Comparison of ENCODE assay signal across 12 mouse cellular contexts in genomic region chr7:64226339-64227194, GRCm38 (mm10).
A peak's percentile ranks its signal among the peaks of the same experiment; 100 is the strongest.
DNase-seq lines count a peak whose midpoint lies in the region; ATAC-seq and TF ChIP-seq lines count a peak whose summit lies in the region.
"Had no signal": no experiment of that assay in that cellular context is flagged by ENCODE, and none has a peak within 500 bp of the region (broad histone marks: within the 10 kb centered on the region; RNA-seq: fewer than 3 reads in every experiment).

No protein-coding gene starts in this region.

- no peak overlapping the region for H3K27ac ChIP-seq in forebrain, embryonic 11.5 days (ENCODE audit: low read depth, low read length)
- no peak overlapping the region for H3K27ac ChIP-seq in forebrain, postnatal 0 days (ENCODE audit: low read depth, low read length)
- no peak overlapping the region for H3K27ac ChIP-seq in neural tube, embryonic 11.5 days (ENCODE audit: low read depth, low read length)
- H3K27ac ChIP-seq: heart, embryonic 13.5 days; intestine, embryonic 15.5 days; limb, embryonic 12.5 days; stomach, embryonic 15.5 days had no signal

- H3K4me1 ChIP-seq in forebrain, embryonic 11.5 days (replicated peaks; ENCODE audit: control insufficient read depth, insufficient read depth, low read length), result no peaks in the 10 kb centered on the region
- H3K4me1 ChIP-seq in forebrain, postnatal 0 days (ENCODE audit: insufficient read depth), result no peaks in the 10 kb centered on the region
- no peaks in the 10 kb centered on the region for H3K4me1 ChIP-seq in neural tube, embryonic 11.5 days (ENCODE audit: control insufficient read depth, insufficient read depth, low read length)
- H3K4me1 ChIP-seq: heart, embryonic 13.5 days; intestine, embryonic 15.5 days; limb, embryonic 12.5 days; stomach, embryonic 15.5 days had no signal

- no peaks in the 10 kb centered on the region for H3K9me3 ChIP-seq in forebrain, embryonic 11.5 days (ENCODE audit: control insufficient read depth, low read length)
- H3K9me3 ChIP-seq in forebrain, postnatal 0 days (ENCODE audit: low read length), result no peaks in the 10 kb centered on the region
- no peaks in the 10 kb centered on the region for H3K9me3 ChIP-seq in neural tube, embryonic 11.5 days (ENCODE audit: control insufficient read depth, low read length)
- H3K9me3 ChIP-seq: heart, embryonic 13.5 days; intestine, embryonic 15.5 days; limb, embryonic 12.5 days; stomach, embryonic 15.5 days had no signal

- TF ChIP-seq CTCF in forebrain, postnatal 0 days (IDR thresholded peaks at IDR 0.05; ENCODE audit: low read depth), result no peak

- H3K36me3 ChIP-seq in forebrain, embryonic 11.5 days (ENCODE audit: control insufficient read depth, insufficient read depth, low read length), result no peaks in the 10 kb centered on the region
- H3K36me3 ChIP-seq in forebrain, postnatal 0 days (ENCODE audit: insufficient read depth), result no peaks in the 10 kb centered on the region
- H3K36me3 ChIP-seq in neural tube, embryonic 11.5 days (ENCODE audit: control insufficient read depth, insufficient read depth, low read length), result no peaks in the 10 kb centered on the region
- H3K36me3 ChIP-seq: heart, embryonic 13.5 days; intestine, embryonic 15.5 days; limb, embryonic 12.5 days; stomach, embryonic 15.5 days had no signal

- DNase-seq in forebrain, embryonic 11.5 days (ENCODE audit: low spot score), result no peak
- no peak for DNase-seq in forebrain, postnatal 0 days
- DNase-seq in neural tube, embryonic 11.5 days (ENCODE audit: low spot score), result peak; percentile 13
- DNase-seq in neural tube, embryonic 10.5 days (ENCODE audit: extremely low spot score, low spot score), result no peak
- DNase-seq in ZHBTc4 (ENCODE audit: low read depth, low spot score), result peak; percentile 34
- DNase-seq in retina, postnatal 1 day, result peak; percentile 42
- no peak for DNase-seq in right cerebral cortex, postnatal 25 days
- no peak for DNase-seq in kidney, postnatal 25 days

- peak; percentile 51 for ATAC-seq in forebrain, embryonic 11.5 days (replicated peaks; ENCODE audit: low FRiP score)
- ATAC-seq in forebrain, postnatal 0 days, result no peak
- no peak for ATAC-seq in neural tube, embryonic 11.5 days (ENCODE audit: insufficient read depth, low FRiP score, low TSS enrichment)
- ATAC-seq: intestine, embryonic 15.5 days had no signal

- no peak overlapping the region for H3K4me2 ChIP-seq in forebrain, embryonic 11.5 days (ENCODE audit: low read depth, low read length, severe bottlenecking)
- no peak overlapping the region for H3K4me2 ChIP-seq in forebrain, postnatal 0 days (ENCODE audit: low read depth)
- H3K4me2 ChIP-seq in neural tube, embryonic 11.5 days (ENCODE audit: low read depth), result no peak overlapping the region
- H3K4me2 ChIP-seq: heart, embryonic 13.5 days; intestine, embryonic 15.5 days; limb, embryonic 12.5 days; stomach, embryonic 15.5 days had no signal

- WGBS in forebrain, embryonic 11.5 days, result 63% methylated on average over 27 of the region's 27 CpGs
- 65% methylated on average over 27 of the region's 27 CpGs for WGBS in forebrain, postnatal 0 days
- 76% methylated on average over 27 of the region's 27 CpGs for WGBS in neural tube, embryonic 11.5 days

- no peak overlapping the region for H3K9ac ChIP-seq in forebrain, embryonic 11.5 days (ENCODE audit: low read length)
- H3K9ac ChIP-seq in forebrain, postnatal 0 days, result no peak overlapping the region
- H3K9ac ChIP-seq in neural tube, embryonic 11.5 days (ENCODE audit: low read length), result no peak overlapping the region
- H3K9ac ChIP-seq: heart, embryonic 13.5 days; intestine, embryonic 15.5 days; limb, embryonic 12.5 days; stomach, embryonic 15.5 days had no signal

- H3K27me3 ChIP-seq in forebrain, embryonic 11.5 days (ENCODE audit: control insufficient read depth, insufficient read depth, low read length), result no peaks in the 10 kb centered on the region
- no peaks in the 10 kb centered on the region for H3K27me3 ChIP-seq in forebrain, postnatal 0 days (ENCODE audit: insufficient read depth, low read length)
- H3K27me3 ChIP-seq in neural tube, embryonic 11.5 days (ENCODE audit: control insufficient read depth, insufficient read depth, low read length), result no peaks in the 10 kb centered on the region
- H3K27me3 ChIP-seq: heart, embryonic 13.5 days; intestine, embryonic 15.5 days; limb, embryonic 12.5 days; stomach, embryonic 15.5 days had no signal

- no peak overlapping the region for H3K4me3 ChIP-seq in forebrain, embryonic 11.5 days (ENCODE audit: low read depth, low read length)
- no peak overlapping the region for H3K4me3 ChIP-seq in forebrain, postnatal 0 days (ENCODE audit: low read depth, low read length)
- H3K4me3 ChIP-seq in neural tube, embryonic 11.5 days (ENCODE audit: low read depth, low read length), result no peak overlapping the region
- H3K4me3 ChIP-seq: heart, embryonic 13.5 days; intestine, embryonic 15.5 days; limb, embryonic 12.5 days; stomach, embryonic 15.5 days had no signal

Comparison
In these comparisons a context has a peak if more than half of its experiments do, and no peak if none do; other contexts are left out.
1. DNase-seq: peak in neural tube, embryonic 11.5 days (single experiment), ZHBTc4 (single experiment) and retina, postnatal 1 day (single experiment); none in forebrain, embryonic 11.5 days (single experiment), forebrain, postnatal 0 days (single experiment), neural tube, embryonic 10.5 days (single experiment), right cerebral cortex, postnatal 25 days (single experiment) and kidney, postnatal 25 days (0 of 2).